Mouse (Mus musculus) central nervous system, embryonic 11.5 days (tissue): Measurements from ENCODE around the gene Uqcr10. TPM values are rescaled to one million over a fixed set of nuclear protein-coding genes. Genes with fewer than 3 reads are reported as not detected.

Experiments
- polyA plus RNA-seq: library from polyadenylated mRNA; depleted of rRNA; stranded (reverse); fragments of >200 nt; gene quantifications from 2 replicates; pipeline ENCODE4 v1.2.3, GENCODE M21; 2012; rRNA removed

Uqcr10 gene
- polyA plus RNA-seq = 378 and 669 TPM in 2 replicates

GRCm38 (mm10) chr11:4704072-4704964 lies at the start of gene Uqcr10, which contains the start of gene Zmat5:
Gene Uqcr10 (minus strand): TSS chr11:4704342.
Gene Zmat5 (plus strand): TSS chr11:4704678.

DNA sequence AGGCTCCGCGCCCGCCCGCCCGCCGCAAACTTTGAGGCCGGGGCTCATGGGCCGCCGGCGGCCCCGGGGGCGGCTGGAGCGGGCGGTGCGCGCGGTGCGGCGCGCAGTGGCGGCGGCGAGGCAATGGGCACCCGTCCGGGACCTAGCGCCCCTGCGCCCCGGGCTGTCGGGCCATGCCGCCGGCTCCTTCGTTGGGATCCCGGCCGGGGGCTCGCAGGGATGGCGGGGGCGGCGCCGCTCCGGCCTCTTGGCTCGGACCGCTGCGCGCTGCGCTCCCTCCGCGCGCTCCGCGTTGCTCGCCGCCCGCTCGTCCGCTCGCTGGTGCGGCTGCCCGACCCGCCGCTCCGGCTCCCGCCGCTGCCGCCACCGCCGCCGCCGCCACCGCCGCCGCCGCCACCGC lies 42.6 kb upstream of the Uqcr10 start, which contains the start of gene Cabp7:
Gene Cabp7 (minus strand): TSS at position 46 of the 400 bp plus-strand sequence.

Other genes with a start within 250 kb of the Uqcr10 start
- 27.3 and 35.0 TPM in 2 replicates for gene Mtmr3, start 109.5 kb downstream of the Uqcr10 start, polyA plus RNA-seq
- gene Gm11032, start 84.3 kb downstream of the Uqcr10 start, polyA plus RNA-seq = not detected in 2 replicates
- gene Ascc2, start 66.6 kb downstream of the Uqcr10 start, polyA plus RNA-seq = 38.0 and 41.3 TPM in 2 replicates
- gene Zmat5, start 336 bp upstream of the Uqcr10 start, polyA plus RNA-seq = 43.1 and 52.1 TPM in 2 replicates
- gene Cabp7, start 42.4 kb upstream of the Uqcr10 start, polyA plus RNA-seq = 0.92 and 1.8 TPM in 2 replicates
- gene Nf2, start 145.2 kb upstream of the Uqcr10 start, polyA plus RNA-seq = 68.3 and 69.6 TPM in 2 replicates
- 64.9 and 65.5 TPM in 2 replicates for gene Nipsnap1, start 169.6 kb upstream of the Uqcr10 start, polyA plus RNA-seq
- 56.6 and 58.4 TPM in 2 replicates for gene Thoc5, start 191.0 kb upstream of the Uqcr10 start, polyA plus RNA-seq
- 0.58 and 0.79 TPM in 2 replicates for gene Nefh, start 243.7 kb upstream of the Uqcr10 start, polyA plus RNA-seq